Mouse (Mus musculus) intestine, postnatal 0 days (tissue): ENCODE data around the gene 1810009A15Rik. TPM values are rescaled to one million over a fixed set of nuclear protein-coding genes. Genes with fewer than 3 reads are reported as not detected.

Experiments used
- ATAC-seq: fragments of 200-750 bp; cut with Nextera tagmentation; 2 replicates; pipeline ENCODE4 v1.8.0; 2017; ENCODE audit warnings: mild to moderate bottlenecking, moderate TSS enrichment, moderate library complexity
- H3K27ac ChIP-seq: fragments of 300-500 bp; sonication (generic); 2 replicates; pipeline ENCODE4 v1.5.1; 2014; ENCODE audit warnings: mild to moderate bottlenecking, low read depth, low read length, moderate library complexity
- H3K27me3 ChIP-seq: fragments of 300-500 bp; sonication (generic); replicated peaks from 2 replicates; pipeline ENCODE4 v1.6.1; 2014; ENCODE audit warnings: low read length, mixed read lengths; ENCODE audit not compliant: control insufficient read depth, insufficient read depth
- H3K36me3 ChIP-seq: fragments of 300-500 bp; sonication (generic); 2 replicates; pipeline ENCODE4 v1.6.1; 2014; ENCODE audit warnings: mild to moderate bottlenecking, moderate library complexity; ENCODE audit not compliant: control insufficient read depth, insufficient read depth
- H3K4me1 ChIP-seq: fragments of 300-500 bp; sonication (generic); replicated peaks from 2 replicates; pipeline ENCODE4 v1.6.1; 2014; ENCODE audit warnings: antibody characterized with exemption, low read length, mixed read lengths; ENCODE audit not compliant: control insufficient read depth, insufficient read depth
- H3K4me2 ChIP-seq: fragments of 300-500 bp; sonication (generic); replicated peaks from 2 replicates; pipeline ENCODE4 v1.6.1; 2014; ENCODE audit warnings: low read depth, mild to moderate bottlenecking, moderate library complexity
- H3K4me3 ChIP-seq: fragments of 300-500 bp; sonication (generic); 2 replicates; pipeline ENCODE4 v1.5.1; 2014; ENCODE audit warnings: low read depth, low read length
- H3K9ac ChIP-seq: fragments of 300-500 bp; sonication (generic); 2 replicates; pipeline ENCODE4 v1.6.1; 2014; ENCODE audit warnings: mild to moderate bottlenecking, low read depth, low read length
- H3K9me3 ChIP-seq: fragments of 300-500 bp; sonication (generic); 2 replicates; pipeline ENCODE4 v1.6.1; 2016; ENCODE audit warnings: mixed run types; ENCODE audit not compliant: control insufficient read depth
- CTCF ChIP-seq: sonication (generic); IDR thresholded peaks from 2 replicates; pipeline ENCODE4 v1.5.1; 2016; ENCODE audit warnings: low read depth, mild to moderate bottlenecking, control low read depth, antibody characterized with exemption, moderate library complexity
- WGBS: fragments of 180-500 bp; shearing (Covaris S2); extraction: QIAGEN DNeasy Blood & Tissue Kit; methylation state at CpG from one replicate; pipeline ENCODE4 v1.1.7; 2014; 5-methylcytosine and 5-hydroxymethylcytosine counted together
- polyA plus RNA-seq: library from polyadenylated mRNA; unstranded; fragments of >200 nt; fragmentation: Nextera tagmentation; extraction: Ambion mirVana; gene quantifications from 2 replicates; pipeline ENCODE4 v1.2.1, GENCODE M21; 2015

1810009A15Rik gene
- polyA plus RNA-seq, 1 experiment from 2014 or later = 55.6 TPM

GRCm38 (mm10) chr19:8872266-8872840 is 16.3 kb upstream of the 1810009A15Rik start:
- ATAC-seq = no peak
- Histone ChIP-seq H3K27ac (peak overlapping the region; percentile 87), H3K27me3 (no peaks in the 10 kb centered on the region), H3K4me2 (peak overlapping the region; percentile 86), H3K4me3 (peak overlapping the region; percentile 80), H3K9me3 (no peaks in the 10 kb centered on the region), H3K36me3 (peaks cover 41% of the 10 kb centered on the region), H3K9ac (peak overlapping the region; percentile 89), H3K4me1 (0 out of 2 replicates have a peak, but pooled peaks cover 3% of the 10 kb centered on the region)
- no peak for TF ChIP-seq CTCF
- 53% methylated on average over 10 of the region's 10 CpGs for WGBS

- Histone ChIP-seq H3K4me1 (0 out of 2 replicates have a peak, but pooled peaks cover 3% of the 10 kb centered on the region), H3K4me2 (no peak overlapping the region), H3K9me3 (no peaks in the 10 kb centered on the region), H3K27ac (no peak overlapping the region; the same call in 1 of the 2 replicates), H3K27me3 (no peaks in the 10 kb centered on the region), H3K9ac (no peak overlapping the region), H3K4me3 (no peak overlapping the region), H3K36me3 (peaks cover 43% of the 10 kb centered on the region)
- WGBS = 88% methylated on average over 7 of the region's 7 CpGs
- no peak for ATAC-seq
- TF ChIP-seq CTCF = no peak
Observed at GRCm38 (mm10) chr19:8875031-8875430, 13.6 kb upstream of the 1810009A15Rik start.

GRCm38 (mm10) chr19:8880311-8881033 is 8.2 kb upstream of the 1810009A15Rik start, which contains the start of gene Uqcc3:
Gene Uqcc3, minus strand, starts transcription at chr19:8880923.
- H3K27ac ChIP-seq = peak within 1 kb of the TSS; percentile 55
- TF ChIP-seq CTCF = no peak
- H3K36me3 ChIP-seq = peaks cover 20% of the 10 kb centered on the region
- H3K4me3 ChIP-seq = peak within 1 kb of the TSS; percentile 61
- peak within 1 kb of the TSS; percentile 81 for H3K4me2 ChIP-seq
- H3K27me3 ChIP-seq = no peaks in the 10 kb centered on the region
- peak within 1 kb of the TSS; percentile 78 for H3K9ac ChIP-seq
- no peaks in the 10 kb centered on the region for H3K4me1 ChIP-seq
- peak; percentile 93 for ATAC-seq
- no peaks in the 10 kb centered on the region for H3K9me3 ChIP-seq
- under 1% methylated on average over 42 of the region's 42 CpGs for whole genome bisulfite sequencing

GRCm38 (mm10) chr19:8881034-8881392 is 7.6 kb upstream of the 1810009A15Rik start:
- WGBS = 14% methylated on average over 3 of the region's 3 CpGs
- ATAC-seq = peak; percentile 26; the same call in 1 of the 2 replicates
- Histone ChIP-seq H3K9ac (peak overlapping the region; percentile 78), H3K4me2 (peak overlapping the region; percentile 81), H3K36me3 (peaks cover 15% of the 10 kb centered on the region), H3K9me3 (no peaks in the 10 kb centered on the region), H3K27me3 (no peaks in the 10 kb centered on the region), H3K4me1 (no peaks in the 10 kb centered on the region), H3K27ac (no peak overlapping the region), H3K4me3 (peak overlapping the region; percentile 61)
- TF ChIP-seq CTCF = no peak

- Histone ChIP-seq H3K4me3 (no peak within 1 kb of the TSS), H3K9me3 (no peaks in the 10 kb centered on the region), H3K4me1 (0 out of 2 replicates have a peak, but pooled peaks cover 3% of the 10 kb centered on the region), H3K9ac (no peak within 1 kb of the TSS), H3K27ac (no peak within 1 kb of the TSS), H3K36me3 (no peaks in the 10 kb centered on the region), H3K4me2 (no peak within 1 kb of the TSS), H3K27me3 (no peaks in the 10 kb centered on the region)
- TF ChIP-seq CTCF = no peak
- ATAC-seq = no peak
- WGBS = 75% methylated on average over 3 of the region's 3 CpGs
Observed at GRCm38 (mm10) chr19:8883616-8884015, 5.0 kb upstream of the 1810009A15Rik start, which contains the start of the genes Lbhd1 and Gm49403. Gene Lbhd1, plus strand, starts transcription at chr19:8883732. Gene Gm49403, plus strand, starts transcription at chr19:8883930.

GRCm38 (mm10) chr19:8886916-8887584 is 1.6 kb upstream of the 1810009A15Rik start:
- Histone ChIP-seq H3K4me1 (0 out of 2 replicates have a peak, but pooled peaks cover 3% of the 10 kb centered on the region), H3K27me3 (no peaks in the 10 kb centered on the region), H3K9ac (no peak overlapping the region), H3K4me3 (no peak overlapping the region), H3K4me2 (no peak overlapping the region), H3K27ac (no peak overlapping the region), H3K36me3 (peaks cover 11% of the 10 kb centered on the region), H3K9me3 (no peaks in the 10 kb centered on the region)
- TF ChIP-seq CTCF = no peak
- WGBS = 52% methylated on average over 1 of the region's 1 CpGs
- no peak for ATAC-seq
